Mouse (Mus musculus) testis, adult 2 months (tissue): ENCODE data around the gene E130309D02Rik. TPM values are rescaled to one million over a fixed set of nuclear protein-coding genes. Genes with fewer than 3 reads are reported as not detected.

Source experiments
- H3K27ac ChIP-seq: fragments of 200-500 bp; 2 replicates; pipeline ENCODE4 v1.5.1; 2012; ENCODE audit warnings: low read depth, low read length; ENCODE audit not compliant: control insufficient read depth, insufficient read depth
- H3K27me3 ChIP-seq: fragments of 200-500 bp; 2 replicates; pipeline ENCODE4 v1.6.1; 2012; ENCODE audit warnings: mild to moderate bottlenecking, low read length, moderate library complexity; ENCODE audit not compliant: control insufficient read depth, insufficient read depth
- H3K36me3 ChIP-seq: fragments of 200-500 bp; 2 replicates; pipeline ENCODE4 v1.6.1; 2012; ENCODE audit warnings: mild to moderate bottlenecking, low read length; ENCODE audit not compliant: control insufficient read depth, insufficient read depth
- H3K4me1 ChIP-seq: fragments of 200-500 bp; 2 replicates; pipeline ENCODE4 v1.6.1; 2012; ENCODE audit warnings: low read length; ENCODE audit not compliant: control insufficient read depth, insufficient read depth
- H3K4me3 ChIP-seq: fragments of 200-500 bp; 2 replicates; pipeline ENCODE4 v1.5.1; 2012; ENCODE audit warnings: low read depth, mild to moderate bottlenecking, low read length, moderate library complexity, mixed read lengths; ENCODE audit not compliant: control insufficient read depth
- CTCF ChIP-seq: fragments of 200-500 bp; IDR thresholded peaks from 2 replicates; pipeline ENCODE4 v1.5.1; 2012; ENCODE audit warnings: low read depth, mild to moderate bottlenecking, inconsistent platforms, low read length, moderate library complexity; ENCODE audit not compliant: control insufficient read depth, insufficient read depth, insufficient replicate concordance
- POLR2A ChIP-seq: fragments of 200-500 bp; IDR thresholded peaks from 2 replicates; pipeline ENCODE4 v1.6.1; 2012; ENCODE audit warnings: low read depth, mild to moderate bottlenecking, inconsistent platforms, low read length, moderate library complexity; ENCODE audit not compliant: control insufficient read depth
- polyA plus RNA-seq: library from polyadenylated mRNA; depleted of rRNA; stranded (reverse); fragments of >200 nt; gene quantifications from 2 replicates; pipeline ENCODE4 v1.2.3, GENCODE M21; 2012

Gene E130309D02Rik
- polyA plus RNA-seq, 1 experiment: 19.6 TPM

DNA sequence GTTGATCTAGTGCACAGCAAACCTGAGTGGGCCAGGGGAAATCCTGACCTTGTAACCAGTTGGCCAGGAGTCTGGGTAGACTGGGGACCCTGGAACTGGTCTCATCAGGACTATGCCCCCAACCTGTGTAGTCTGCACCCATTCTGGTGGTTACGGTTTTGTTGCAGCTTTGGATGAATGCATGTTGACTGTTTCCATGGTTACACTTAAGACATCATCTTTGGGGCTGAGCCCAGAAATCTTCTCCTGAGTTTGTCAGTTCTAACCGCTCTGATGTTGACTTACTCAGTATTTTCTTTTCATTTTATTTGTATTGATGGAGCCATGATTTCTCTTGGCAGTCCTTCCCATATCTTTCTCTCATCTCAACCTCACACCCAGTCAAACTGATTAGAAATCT lies 19.8 kb downstream of the E130309D02Rik start:
- peaks cover 3% of the 10 kb centered on the region; the same call in 1 of the 2 replicates for H3K4me1 ChIP-seq
- no peaks in the 10 kb centered on the region for H3K36me3 ChIP-seq
- TF ChIP-seq POLR2A: no peak
- TF ChIP-seq CTCF: no peak
- H3K27ac ChIP-seq: no peak overlapping the region
- H3K27me3 ChIP-seq: no peaks in the 10 kb centered on the region
- H3K4me3 ChIP-seq: no peak overlapping the region

DNA sequence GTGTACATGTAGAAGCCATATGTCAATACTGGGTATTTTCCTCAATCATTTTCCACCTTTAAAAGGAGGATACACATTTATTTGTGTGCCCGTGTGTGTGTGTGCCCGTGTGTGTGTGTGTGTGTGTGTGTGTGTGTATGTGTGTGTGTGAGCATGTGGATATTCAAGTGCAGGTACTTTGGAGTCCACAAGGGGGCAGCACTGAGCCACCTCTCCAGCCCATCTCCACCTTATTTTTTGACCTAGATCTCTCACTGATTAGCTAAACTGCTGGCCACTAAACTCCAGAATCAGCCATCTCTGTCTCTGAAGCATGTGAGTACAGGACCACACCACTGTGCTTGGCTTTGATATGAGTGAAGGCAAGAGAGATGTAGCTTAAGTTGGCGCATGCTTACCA lies 20.3 kb downstream of the E130309D02Rik start:
- no peaks in the 10 kb centered on the region for H3K36me3 ChIP-seq
- peaks cover 3% of the 10 kb centered on the region; the same call in 1 of the 2 replicates for H3K4me1 ChIP-seq
- no peaks in the 10 kb centered on the region for H3K27me3 ChIP-seq
- TF ChIP-seq POLR2A (no peak), CTCF (peak; percentile 62; the same call in 1 of the 2 replicates)
- H3K27ac ChIP-seq: no peak overlapping the region
- H3K4me3 ChIP-seq: no peak overlapping the region

DNA sequence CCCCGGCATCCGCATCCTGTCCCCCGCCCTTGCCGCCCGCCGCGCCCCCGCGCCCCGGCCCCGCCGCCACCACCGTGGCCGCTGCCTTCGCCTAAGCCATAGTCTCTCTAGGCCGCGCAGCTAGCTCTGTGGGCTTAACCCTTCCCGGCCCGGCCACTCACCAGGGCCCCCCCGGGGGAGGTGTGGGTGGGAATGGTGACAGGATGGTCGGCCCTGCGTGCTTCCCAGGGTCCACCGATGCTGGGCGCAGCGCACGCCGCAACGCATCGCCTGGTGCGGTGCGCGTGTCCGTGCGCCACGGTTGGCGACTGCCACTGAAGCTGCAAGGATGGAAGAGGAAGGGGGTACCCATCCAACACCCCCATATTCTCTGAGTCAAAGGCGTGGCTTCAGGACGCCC lies 21.8 kb downstream of the E130309D02Rik start, which contains the start of gene Zfp853:
TSS of gene Zfp853 (minus strand) at position 220 of the 400 bp plus-strand sequence.
- H3K36me3 ChIP-seq: no peaks in the 10 kb centered on the region
- H3K27ac ChIP-seq: no peak within 1 kb of the TSS
- peaks cover 3% of the 10 kb centered on the region for H3K4me1 ChIP-seq
- no peak for TF ChIP-seq CTCF
- TF ChIP-seq POLR2A: no peak
- H3K4me3 ChIP-seq: no peak within 1 kb of the TSS
- H3K27me3 ChIP-seq: no peaks in the 10 kb centered on the region

DNA sequence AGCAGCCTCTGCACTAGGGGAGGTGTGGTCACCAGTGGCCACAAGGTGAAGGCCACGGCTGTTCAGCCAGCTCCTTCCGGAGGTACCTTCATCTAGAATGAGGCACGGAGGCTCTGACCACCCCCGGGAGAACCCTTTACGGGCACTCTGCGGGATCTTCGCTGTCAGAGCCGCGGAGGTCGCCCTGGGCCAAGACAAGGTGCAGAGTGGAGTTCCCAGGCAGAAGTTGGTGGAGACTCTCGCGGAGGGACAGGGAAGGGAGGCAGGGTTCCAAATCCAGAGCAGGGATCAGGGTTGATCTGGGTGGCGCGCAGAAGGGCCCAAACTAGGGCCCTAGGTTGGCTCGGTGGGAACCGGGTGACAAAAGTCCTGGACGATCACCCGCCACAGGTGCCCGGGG lies 22.3 kb downstream of the E130309D02Rik start:
- Histone ChIP-seq H3K4me1 (peaks cover 4% of the 10 kb centered on the region), H3K27me3 (no peaks in the 10 kb centered on the region), H3K4me3 (no peak overlapping the region), H3K27ac (no peak overlapping the region), H3K36me3 (no peaks in the 10 kb centered on the region)
- TF ChIP-seq POLR2A (no peak), CTCF (no peak)

DNA sequence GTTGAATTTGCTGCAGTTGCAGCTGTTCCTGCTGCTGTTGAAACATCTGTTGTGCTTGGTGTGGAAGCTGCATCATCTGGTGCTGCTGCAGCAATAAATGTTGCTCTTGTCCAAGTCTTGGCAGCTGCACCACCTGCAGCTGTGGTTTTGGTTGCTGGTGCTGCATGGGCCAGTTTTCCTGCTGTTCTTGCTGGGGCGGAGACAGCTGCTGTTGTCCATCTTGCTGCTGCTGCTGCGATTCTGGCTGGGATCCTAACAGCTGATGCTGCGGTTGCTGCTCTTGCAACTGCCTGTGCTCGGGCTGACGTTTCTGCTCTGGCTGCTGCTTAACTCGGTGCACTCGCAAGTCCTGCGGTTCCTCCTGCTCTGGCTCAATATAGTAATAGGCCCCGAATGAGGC lies 25.9 kb downstream of the E130309D02Rik start:
- no peaks in the 10 kb centered on the region; the same call in 1 of the 2 replicates for H3K27me3 ChIP-seq
- no peak overlapping the region for H3K27ac ChIP-seq
- H3K4me3 ChIP-seq: no peak overlapping the region
- TF ChIP-seq CTCF (no peak), POLR2A (no peak)
- H3K4me1 ChIP-seq: peaks cover 8% of the 10 kb centered on the region
- H3K36me3 ChIP-seq: no peaks in the 10 kb centered on the region

DNA sequence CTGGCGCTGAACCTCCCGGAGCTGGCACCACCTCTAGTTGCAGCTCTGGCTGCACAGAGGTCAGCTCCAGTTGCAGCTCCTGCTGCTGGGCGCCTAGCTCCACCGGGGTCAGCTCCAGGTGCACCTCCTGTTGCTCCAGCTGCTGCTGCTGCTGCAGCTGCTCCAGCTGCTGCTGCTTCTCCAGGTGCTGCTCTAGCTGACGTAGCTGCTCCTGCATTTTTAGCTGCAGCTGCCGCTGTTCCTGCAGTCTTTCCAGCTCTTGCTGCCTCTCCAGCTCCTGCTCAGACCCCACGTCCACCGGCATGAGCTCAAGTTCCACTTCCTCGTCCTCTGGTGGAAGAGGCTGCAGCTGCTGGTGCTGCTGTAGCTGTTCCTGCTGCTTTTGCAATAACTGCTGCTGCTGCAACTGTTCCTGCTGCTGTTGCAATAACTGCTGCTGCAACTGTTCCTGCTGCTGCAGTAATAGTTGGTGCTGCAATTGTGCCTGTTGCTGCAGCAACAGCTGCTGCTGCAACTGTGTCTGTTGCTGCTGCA lies 26.7 kb downstream of the E130309D02Rik start:
- Histone ChIP-seq H3K27me3 (no peaks in the 10 kb centered on the region; the same call in 1 of the 2 replicates), H3K4me1 (peaks cover 8% of the 10 kb centered on the region), H3K27ac (no peak overlapping the region), H3K4me3 (peak overlapping the region; percentile 32), H3K36me3 (no peaks in the 10 kb centered on the region)
- TF ChIP-seq POLR2A: no peak
- TF ChIP-seq CTCF: no peak

DNA sequence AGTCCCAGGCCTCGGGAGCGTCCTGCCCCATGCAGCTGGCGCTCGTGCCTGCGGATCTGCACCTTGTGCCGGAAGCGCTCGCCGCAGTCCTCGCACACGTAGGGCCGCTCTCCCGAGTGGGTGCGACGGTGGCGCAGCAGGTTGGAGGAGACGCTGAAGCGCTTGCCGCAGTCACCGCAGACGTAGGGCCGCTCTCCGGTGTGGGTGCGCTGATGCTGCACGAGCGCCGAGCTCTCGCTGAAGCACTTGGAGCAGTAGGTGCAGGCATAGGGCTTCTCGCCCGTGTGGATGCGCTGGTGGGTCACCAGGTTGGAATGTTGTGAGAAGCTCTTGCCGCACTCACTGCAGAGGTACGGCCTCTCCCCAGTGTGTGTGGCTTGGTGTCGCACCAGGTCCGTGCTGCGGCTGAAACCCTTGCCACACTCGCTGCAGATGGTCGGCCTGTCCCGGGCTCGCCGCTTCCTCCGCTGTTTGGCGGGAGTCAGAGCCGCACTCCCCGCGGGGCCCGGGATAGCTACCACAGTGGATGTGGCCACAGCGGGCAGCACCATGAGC lies 27.3 kb downstream of the E130309D02Rik start:
- H3K4me1 ChIP-seq: peaks cover 8% of the 10 kb centered on the region
- no peak for TF ChIP-seq CTCF
- no peak for TF ChIP-seq POLR2A
- no peaks in the 10 kb centered on the region for H3K36me3 ChIP-seq
- no peak overlapping the region for H3K27ac ChIP-seq
- H3K4me3 ChIP-seq: peak overlapping the region; percentile 32
- H3K27me3 ChIP-seq: no peaks in the 10 kb centered on the region; the same call in 1 of the 2 replicates
